Mouse (Mus musculus): ENCODE results near the gene Tex264. TPM values are rescaled to one million over a fixed set of nuclear protein-coding genes. Genes with fewer than 3 reads are reported as not detected.

Gene Tex264
- polyA plus RNA-seq, 1 experiment from 2014 or later = 86.7 TPM

DNA sequence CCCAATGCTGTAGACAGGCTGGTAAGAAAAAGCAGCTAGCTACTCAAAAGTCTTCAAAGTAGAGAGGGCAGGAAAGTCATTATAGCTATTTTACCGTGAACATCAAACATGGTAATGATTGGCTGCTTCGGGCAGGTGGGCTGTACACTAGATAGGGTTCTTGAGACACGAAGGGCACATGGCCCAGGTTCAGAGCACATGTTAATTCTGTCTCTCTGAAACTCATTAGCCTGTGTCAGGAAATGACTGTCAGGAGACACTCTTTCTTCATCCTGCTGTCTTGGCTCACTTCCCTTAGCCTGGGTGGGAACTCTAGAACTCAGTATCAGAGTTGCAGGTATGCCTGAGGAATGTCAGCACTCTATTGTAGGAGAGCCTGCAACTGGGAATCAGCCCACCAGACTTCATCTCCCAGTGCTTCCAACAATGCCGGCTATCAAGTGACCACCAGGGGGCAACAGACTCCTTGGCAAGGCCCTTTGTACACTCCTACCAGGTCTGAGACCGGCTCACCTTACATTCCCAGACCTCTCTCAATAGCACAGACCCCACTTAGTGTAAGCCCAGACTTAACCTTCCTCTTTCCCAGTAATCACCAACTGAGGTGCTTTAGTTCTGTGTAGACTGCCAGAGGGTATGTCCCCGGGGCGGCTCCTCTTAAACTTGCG is 1.4 kb upstream of the Tex264 start:
- Histone ChIP-seq H3K9ac (no peak overlapping the region), H3K4me1 (peaks cover 36% of the 10 kb centered on the region), H3K36me3 (peaks cover 5% of the 10 kb centered on the region), H3K4me2 (replicated peaks) (no peak overlapping the region), H3K9me3 (replicated peaks) (no peaks in the 10 kb centered on the region), H3K27ac (replicated peaks) (no peak overlapping the region), H3K4me3 (replicated peaks) (no peak overlapping the region), H3K27me3 (no peaks in the 10 kb centered on the region)
- no peak for ATAC-seq (ENCODE audit: insufficient number of reproducible peaks, low FRiP score, low TSS enrichment, low read depth)
- WGBS = 22% methylated on average over 8 of the region's 8 CpGs

DNA sequence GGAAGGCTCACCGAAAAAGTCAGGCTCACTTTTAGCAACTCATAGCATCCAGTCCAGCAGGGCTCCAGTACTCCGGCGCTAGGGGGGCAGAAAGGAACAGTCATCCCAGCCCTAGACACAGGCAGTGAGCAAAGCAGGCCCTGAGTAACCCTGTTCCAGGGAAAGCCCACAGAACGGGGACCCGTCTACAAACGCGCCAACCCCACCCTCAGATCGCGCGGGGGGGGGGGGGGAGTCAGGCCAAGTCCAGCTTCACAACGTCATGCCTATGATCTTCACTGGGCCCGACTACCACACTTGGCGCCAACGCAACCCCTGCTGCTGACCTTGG is 844 bp downstream of the Tex264 start:
- Histone ChIP-seq H3K4me1 (peaks cover 36% of the 10 kb centered on the region), H3K27ac (replicated peaks) (peak overlapping the region; percentile 91), H3K4me2 (replicated peaks) (peak overlapping the region; percentile 87), H3K36me3 (peaks cover 19% of the 10 kb centered on the region), H3K9ac (peak overlapping the region; percentile 66), H3K4me3 (replicated peaks) (peak overlapping the region; percentile 69), H3K9me3 (replicated peaks) (no peaks in the 10 kb centered on the region), H3K27me3 (no peaks in the 10 kb centered on the region)
- WGBS = 5% methylated on average over 11 of the region's 14 CpGs
- ATAC-seq (ENCODE audit: insufficient number of reproducible peaks, low FRiP score, low TSS enrichment, low read depth) = no peak

DNA sequence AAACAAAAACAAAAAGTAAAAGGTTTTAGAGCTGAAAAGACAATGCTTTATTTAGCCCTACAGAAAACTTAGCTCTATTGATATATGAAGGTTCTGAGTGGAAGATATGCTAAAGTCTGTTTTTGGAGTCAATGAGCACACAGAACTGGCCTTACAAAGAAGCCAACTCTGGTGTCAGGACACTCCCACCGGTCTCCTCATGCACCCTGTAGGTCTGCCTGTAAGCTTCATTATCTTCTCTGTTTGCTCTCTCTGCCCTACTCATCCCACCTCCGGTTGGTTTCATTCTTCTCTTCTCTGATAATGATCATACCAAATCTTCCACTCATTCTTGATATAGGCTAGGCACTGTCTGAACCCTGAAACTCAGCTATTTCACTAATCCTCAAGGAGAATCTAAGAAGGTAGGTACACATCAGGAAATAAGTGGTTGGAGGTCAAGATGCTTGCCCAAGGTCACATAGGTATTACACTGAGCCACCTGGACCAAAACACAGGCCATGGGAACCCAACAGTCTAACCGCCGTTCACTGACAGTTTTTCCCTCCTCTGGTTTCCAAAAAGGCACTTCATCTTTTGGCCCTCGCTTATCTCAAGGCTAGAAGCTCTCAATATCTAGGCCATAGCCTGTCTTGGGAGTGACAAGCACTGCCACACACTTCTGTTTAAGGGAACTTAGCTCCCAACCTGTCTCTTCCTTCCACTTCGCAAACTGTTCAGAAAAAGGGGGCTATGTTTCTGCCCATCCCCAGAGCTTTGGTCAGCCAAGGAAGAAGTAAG is 1.4 kb downstream of the Tex264 start:
- peaks cover 25% of the 10 kb centered on the region for H3K36me3 ChIP-seq
- no peak overlapping the region for H3K27ac ChIP-seq (replicated peaks)
- H3K4me3 ChIP-seq (replicated peaks) = peak overlapping the region; percentile 69
- WGBS = 75% methylated on average over 6 of the region's 6 CpGs
- no peak for ATAC-seq (ENCODE audit: insufficient number of reproducible peaks, low FRiP score, low TSS enrichment, low read depth)
- H3K27me3 ChIP-seq = no peaks in the 10 kb centered on the region
- no peaks in the 10 kb centered on the region for H3K9me3 ChIP-seq (replicated peaks)
- H3K4me2 ChIP-seq (replicated peaks) = peak overlapping the region; percentile 87
- H3K9ac ChIP-seq = 0 out of 2 replicates have a peak overlapping the region, but pooled peaks have one; percentile 66
- peaks cover 36% of the 10 kb centered on the region for H3K4me1 ChIP-seq

DNA sequence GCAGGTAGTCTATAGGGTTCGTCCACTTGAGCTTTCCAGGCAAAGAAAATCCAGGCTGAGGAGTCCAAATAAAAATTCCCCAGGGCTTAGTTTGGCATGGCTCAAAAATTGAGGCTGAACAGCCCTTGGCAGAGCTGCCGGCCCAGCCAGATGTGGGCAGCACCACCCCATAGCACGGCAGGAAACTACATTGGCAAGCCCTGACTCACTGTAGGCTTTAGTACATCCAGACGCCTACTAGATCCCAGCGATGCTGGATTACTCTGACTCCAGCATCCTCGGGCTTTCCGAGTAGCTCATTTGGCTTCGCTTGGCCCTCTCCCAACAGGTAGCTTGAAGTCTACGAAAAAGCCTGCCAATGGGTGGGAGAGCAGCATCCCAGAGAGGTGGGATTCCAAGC is 4.7 kb downstream of the Tex264 start:
- Histone ChIP-seq H3K9me3 (replicated peaks) (no peaks in the 10 kb centered on the region), H3K4me2 (replicated peaks) (no peak overlapping the region), H3K9ac (no peak overlapping the region), H3K27me3 (no peaks in the 10 kb centered on the region), H3K27ac (replicated peaks) (no peak overlapping the region), H3K4me3 (replicated peaks) (no peak overlapping the region), H3K4me1 (peaks cover 19% of the 10 kb centered on the region), H3K36me3 (peaks cover 49% of the 10 kb centered on the region)
- WGBS = 83% methylated on average over 9 of the region's 9 CpGs
- no peak for ATAC-seq (ENCODE audit: insufficient number of reproducible peaks, low FRiP score, low TSS enrichment, low read depth)

DNA sequence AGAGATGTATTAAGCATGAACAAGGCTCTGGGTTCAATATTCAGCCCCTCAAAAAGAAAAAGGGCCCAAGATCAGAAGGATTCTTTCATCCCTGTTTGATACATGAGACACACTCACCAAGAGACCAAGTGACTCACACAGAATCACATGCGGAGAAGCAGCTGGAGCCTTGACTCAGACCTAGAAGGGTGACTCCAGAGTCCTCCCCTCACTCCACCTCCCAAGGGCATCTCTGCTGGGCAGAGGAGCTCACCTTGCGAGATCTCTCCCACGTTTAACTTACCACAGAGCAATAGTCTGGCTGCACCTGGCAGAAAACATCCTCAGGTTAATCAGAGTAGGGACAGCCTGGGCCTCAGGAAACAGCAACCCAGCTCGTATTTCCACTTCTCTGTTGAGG is 7.5 kb downstream of the Tex264 start:
- Histone ChIP-seq H3K9me3 (replicated peaks) (no peaks in the 10 kb centered on the region), H3K27me3 (no peaks in the 10 kb centered on the region), H3K27ac (replicated peaks) (no peak overlapping the region), H3K4me3 (replicated peaks) (no peak overlapping the region), H3K9ac (no peak overlapping the region), H3K4me2 (replicated peaks) (no peak overlapping the region), H3K36me3 (peaks cover 56% of the 10 kb centered on the region), H3K4me1 (peaks cover 4% of the 10 kb centered on the region; the same call in 1 of the 2 replicates)
- no peak for ATAC-seq (ENCODE audit: insufficient number of reproducible peaks, low FRiP score, low TSS enrichment, low read depth)
- 58% methylated on average over 4 of the region's 4 CpGs for WGBS

DNA sequence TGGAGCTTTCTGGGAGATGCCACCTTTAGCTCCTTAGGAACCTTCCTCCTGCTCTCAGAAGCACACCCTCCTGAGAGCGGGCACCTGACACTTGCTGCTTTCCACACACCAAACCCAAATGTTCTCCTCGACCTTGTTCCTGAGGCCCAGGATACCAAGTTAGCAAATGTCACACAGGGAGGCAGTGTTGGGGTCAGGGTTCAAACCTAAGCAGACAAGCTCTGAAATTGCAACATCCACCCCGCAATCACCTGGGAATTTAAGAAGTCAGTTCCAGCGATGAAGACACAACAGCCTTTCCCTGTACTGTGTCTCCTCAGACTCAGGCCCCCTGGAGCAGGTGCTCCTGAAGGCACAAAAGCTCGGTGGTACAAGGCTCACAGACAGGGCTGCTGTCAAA is 8.0 kb downstream of the Tex264 start:
- H3K9ac ChIP-seq = no peak overlapping the region
- ATAC-seq (ENCODE audit: insufficient number of reproducible peaks, low FRiP score, low TSS enrichment, low read depth) = no peak
- H3K27ac ChIP-seq (replicated peaks) = no peak overlapping the region
- no peaks in the 10 kb centered on the region for H3K4me1 ChIP-seq
- no peaks in the 10 kb centered on the region for H3K9me3 ChIP-seq (replicated peaks)
- 83% methylated on average over 5 of the region's 5 CpGs for WGBS
- no peak overlapping the region for H3K4me2 ChIP-seq (replicated peaks)
- H3K4me3 ChIP-seq (replicated peaks) = no peak overlapping the region
- H3K36me3 ChIP-seq = peaks cover 62% of the 10 kb centered on the region
- no peaks in the 10 kb centered on the region for H3K27me3 ChIP-seq

DNA sequence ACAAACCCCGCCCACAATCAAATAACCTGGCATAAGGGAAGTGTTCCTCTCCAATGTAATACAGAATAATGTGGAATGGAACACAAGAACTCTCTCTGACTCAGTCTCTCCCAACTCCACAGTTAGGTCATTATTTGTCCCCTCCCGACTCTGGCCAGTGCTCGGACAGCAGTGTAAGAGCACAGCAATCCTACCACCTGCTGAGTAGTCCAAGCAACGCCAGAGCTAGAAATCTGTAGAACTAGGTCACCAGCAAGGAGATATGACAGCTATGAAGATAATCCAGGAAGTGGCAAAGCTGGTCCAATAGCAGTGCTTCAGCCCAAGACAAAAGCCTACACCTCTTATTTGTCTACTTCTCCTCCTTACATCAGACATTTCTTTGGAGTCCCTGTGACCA is 9.2 kb downstream of the Tex264 start:
- Histone ChIP-seq H3K36me3 (peaks cover 66% of the 10 kb centered on the region), H3K9me3 (replicated peaks) (no peaks in the 10 kb centered on the region), H3K27me3 (no peaks in the 10 kb centered on the region)

DNA sequence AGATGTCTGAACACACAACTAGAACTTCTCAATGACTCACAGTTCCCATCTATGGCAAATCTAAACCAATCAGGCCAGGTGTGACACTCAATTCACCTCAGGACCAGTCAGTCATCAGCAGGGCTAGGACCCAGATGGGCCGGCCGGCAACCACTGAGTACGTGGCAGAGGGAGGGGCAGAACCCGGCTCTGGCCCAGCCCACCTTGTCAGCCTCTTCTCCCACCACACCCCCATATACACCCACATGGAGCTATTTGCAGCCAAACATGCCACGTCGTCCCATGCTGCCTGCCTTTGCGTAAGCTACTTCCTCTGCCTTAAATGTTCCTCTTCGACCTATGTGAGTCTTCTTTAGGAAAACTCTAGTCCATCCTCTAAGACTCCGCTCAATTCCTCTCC is 9.8 kb downstream of the Tex264 start:
- Histone ChIP-seq H3K4me2 (replicated peaks) (no peak overlapping the region), H3K4me1 (no peaks in the 10 kb centered on the region), H3K4me3 (replicated peaks) (no peak overlapping the region), H3K9ac (no peak overlapping the region), H3K9me3 (replicated peaks) (no peaks in the 10 kb centered on the region), H3K36me3 (peaks cover 67% of the 10 kb centered on the region), H3K27me3 (no peaks in the 10 kb centered on the region), H3K27ac (replicated peaks) (no peak overlapping the region)
- 74% methylated on average over 9 of the region's 9 CpGs for WGBS
- no peak for ATAC-seq (ENCODE audit: insufficient number of reproducible peaks, low FRiP score, low TSS enrichment, low read depth)

More for the DNA sequence above, 9.2 kb downstream of the Tex264 start:
- no peaks in the 10 kb centered on the region for H3K4me1 ChIP-seq
- WGBS = 82% methylated on average over 4 of the region's 4 CpGs
- no peak overlapping the region for H3K9ac ChIP-seq
- no peak for ATAC-seq (ENCODE audit: insufficient number of reproducible peaks, low FRiP score, low TSS enrichment, low read depth)
- H3K27ac ChIP-seq (replicated peaks) = no peak overlapping the region
- H3K4me2 ChIP-seq (replicated peaks) = no peak overlapping the region
- H3K4me3 ChIP-seq (replicated peaks) = no peak overlapping the region

DNA sequence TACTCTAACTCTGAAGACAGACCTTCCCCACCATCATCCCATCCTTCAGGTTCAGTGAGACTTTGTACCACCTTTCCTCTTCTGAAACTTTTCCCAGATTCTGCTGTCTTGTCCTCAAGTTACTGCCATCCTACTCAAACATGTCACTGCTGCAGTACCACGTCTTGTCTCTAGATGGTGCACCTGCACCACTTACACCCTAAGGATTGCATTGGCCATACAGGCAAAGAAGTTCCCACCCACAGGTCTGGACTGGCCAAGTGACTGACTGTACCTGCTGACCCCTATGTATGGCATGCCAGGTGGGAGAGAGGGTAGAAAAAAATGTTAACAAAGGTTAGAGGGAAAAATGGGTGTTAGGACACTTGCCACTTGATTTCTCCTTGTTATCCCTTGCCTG is 10.2 kb downstream of the Tex264 start:
- no peak overlapping the region for H3K4me2 ChIP-seq (replicated peaks)
- H3K9ac ChIP-seq = no peak overlapping the region
- WGBS = 3% methylated on average over 1 of the region's 1 CpGs
- H3K4me1 ChIP-seq = no peaks in the 10 kb centered on the region
- no peak for ATAC-seq (ENCODE audit: insufficient number of reproducible peaks, low FRiP score, low TSS enrichment, low read depth)
- H3K9me3 ChIP-seq (replicated peaks) = no peaks in the 10 kb centered on the region
- H3K4me3 ChIP-seq (replicated peaks) = no peak overlapping the region
- H3K27me3 ChIP-seq = no peaks in the 10 kb centered on the region
- peaks cover 67% of the 10 kb centered on the region for H3K36me3 ChIP-seq
- H3K27ac ChIP-seq (replicated peaks) = no peak overlapping the region

DNA sequence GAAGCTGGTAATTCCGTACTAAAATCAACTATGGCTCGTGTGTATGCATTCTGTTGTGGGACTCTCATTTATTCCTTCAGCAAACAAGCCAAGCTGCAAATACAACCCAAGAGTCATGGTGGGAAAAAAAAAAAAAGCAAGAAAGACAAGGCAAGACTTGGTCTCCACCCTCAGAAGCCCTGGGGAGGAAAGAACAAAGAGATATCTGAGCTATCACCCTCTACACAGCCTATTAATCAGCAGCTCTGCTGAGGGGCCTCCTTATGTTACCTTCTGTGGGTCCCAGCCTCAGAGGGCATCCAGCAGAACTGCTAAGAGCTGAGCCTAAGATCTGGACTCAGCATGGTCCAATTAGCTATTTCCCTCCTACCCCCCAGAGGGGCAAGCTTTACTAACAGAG is 11.9 kb downstream of the Tex264 start:
- no peaks in the 10 kb centered on the region for H3K9me3 ChIP-seq (replicated peaks)
- H3K4me2 ChIP-seq (replicated peaks) = no peak overlapping the region
- no peak overlapping the region for H3K4me3 ChIP-seq (replicated peaks)
- peaks cover 69% of the 10 kb centered on the region for H3K36me3 ChIP-seq
- H3K27ac ChIP-seq (replicated peaks) = no peak overlapping the region
- ATAC-seq (ENCODE audit: insufficient number of reproducible peaks, low FRiP score, low TSS enrichment, low read depth) = no peak
- H3K9ac ChIP-seq = no peak overlapping the region
- 82% methylated on average over 2 of the region's 2 CpGs for WGBS
- no peaks in the 10 kb centered on the region for H3K4me1 ChIP-seq
- no peaks in the 10 kb centered on the region for H3K27me3 ChIP-seq

DNA sequence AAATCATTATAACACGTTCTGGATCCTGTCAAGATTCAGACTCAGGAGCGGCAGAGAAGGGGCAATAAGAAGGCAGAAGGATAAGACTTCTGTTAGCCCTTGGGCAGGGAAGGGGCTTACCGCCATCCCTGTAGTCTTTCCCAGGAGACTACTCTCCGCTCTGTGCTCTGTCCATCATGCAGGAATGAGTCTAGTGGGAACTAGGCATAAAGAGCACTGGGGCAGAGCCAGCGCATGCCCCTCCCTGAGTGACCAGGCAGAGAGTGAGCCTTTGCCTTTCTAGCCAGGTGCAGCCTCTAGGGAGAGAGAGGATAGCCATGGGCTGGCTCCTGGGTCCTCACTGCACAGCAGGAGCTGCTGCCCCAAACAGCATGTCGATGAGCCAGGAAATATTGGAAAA is 20.9 kb downstream of the Tex264 start:
- no peak overlapping the region for H3K4me2 ChIP-seq (replicated peaks)
- no peaks in the 10 kb centered on the region for H3K9me3 ChIP-seq (replicated peaks)
- H3K36me3 ChIP-seq = peaks cover 84% of the 10 kb centered on the region
- 84% methylated on average over 6 of the region's 6 CpGs for WGBS
- no peak overlapping the region for H3K27ac ChIP-seq (replicated peaks)
- no peaks in the 10 kb centered on the region for H3K27me3 ChIP-seq
- no peak overlapping the region for H3K4me3 ChIP-seq (replicated peaks)
- no peaks in the 10 kb centered on the region for H3K4me1 ChIP-seq
- no peak overlapping the region for H3K9ac ChIP-seq
- no peak for ATAC-seq (ENCODE audit: insufficient number of reproducible peaks, low FRiP score, low TSS enrichment, low read depth)

DNA sequence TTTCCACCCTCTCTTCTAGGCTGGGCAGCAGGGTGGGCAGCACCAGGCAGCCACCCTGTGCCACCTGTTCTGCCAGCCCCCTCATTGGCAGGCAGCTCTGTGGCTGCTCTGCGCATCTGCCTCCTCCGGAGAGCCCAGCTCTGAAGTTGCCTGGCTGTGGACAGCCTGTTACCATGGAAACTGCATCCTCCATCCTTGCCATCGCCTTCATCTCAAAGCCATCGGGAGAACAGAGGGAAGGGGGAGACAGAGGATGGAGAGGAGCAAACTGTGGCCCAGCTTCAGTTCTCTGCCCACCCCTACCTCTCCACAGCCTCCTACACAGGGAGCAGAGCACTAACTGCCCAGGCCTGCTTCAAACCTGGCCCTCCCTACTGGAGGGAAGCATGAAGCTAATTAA is 21.3 kb downstream of the Tex264 start:
- Histone ChIP-seq H3K27me3 (no peaks in the 10 kb centered on the region), H3K4me3 (replicated peaks) (no peak overlapping the region), H3K27ac (replicated peaks) (no peak overlapping the region), H3K9me3 (replicated peaks) (no peaks in the 10 kb centered on the region), H3K4me2 (replicated peaks) (no peak overlapping the region), H3K36me3 (peaks cover 86% of the 10 kb centered on the region), H3K4me1 (no peaks in the 10 kb centered on the region), H3K9ac (no peak overlapping the region)
- no peak for ATAC-seq (ENCODE audit: insufficient number of reproducible peaks, low FRiP score, low TSS enrichment, low read depth)
- 65% methylated on average over 4 of the region's 4 CpGs for WGBS

Data from embryonic facial prominence, embryonic 15.5 days (tissue).